Mouse (Mus musculus): ENCODE measurements around the gene Apoc3. TPM values are rescaled to one million over a fixed set of nuclear protein-coding genes. Genes with fewer than 3 reads are reported as not detected.

Gene Apoc3
- polyA plus RNA-seq, 1 experiment, result 47.2 TPM

GRCm38 (mm10) chr9:46241818-46242217 is 6.4 kb upstream of the Apoc3 start:
- Histone ChIP-seq H3K4me3 (replicated peaks; ENCODE audit: control insufficient read depth, low read depth, low read length) (no peak overlapping the region), H3K27ac (ENCODE audit: control insufficient read depth, insufficient read depth, low read depth, low read length, poor library complexity) (no peak overlapping the region), H3K4me1 (ENCODE audit: control insufficient read depth, insufficient read depth, low read length) (no peaks in the 10 kb centered on the region)
- TF ChIP-seq POLR2A (IDR thresholded peaks at IDR 0.05; ENCODE audit: borderline replicate concordance, control insufficient read depth, low read depth, low read length), result no peak
- TF ChIP-seq CTCF (IDR thresholded peaks at IDR 0.05; ENCODE audit: control insufficient read depth, insufficient read depth, low read length), result no peak
- WGBS, result 66% methylated on average over 2 of the region's 2 CpGs

DNA sequence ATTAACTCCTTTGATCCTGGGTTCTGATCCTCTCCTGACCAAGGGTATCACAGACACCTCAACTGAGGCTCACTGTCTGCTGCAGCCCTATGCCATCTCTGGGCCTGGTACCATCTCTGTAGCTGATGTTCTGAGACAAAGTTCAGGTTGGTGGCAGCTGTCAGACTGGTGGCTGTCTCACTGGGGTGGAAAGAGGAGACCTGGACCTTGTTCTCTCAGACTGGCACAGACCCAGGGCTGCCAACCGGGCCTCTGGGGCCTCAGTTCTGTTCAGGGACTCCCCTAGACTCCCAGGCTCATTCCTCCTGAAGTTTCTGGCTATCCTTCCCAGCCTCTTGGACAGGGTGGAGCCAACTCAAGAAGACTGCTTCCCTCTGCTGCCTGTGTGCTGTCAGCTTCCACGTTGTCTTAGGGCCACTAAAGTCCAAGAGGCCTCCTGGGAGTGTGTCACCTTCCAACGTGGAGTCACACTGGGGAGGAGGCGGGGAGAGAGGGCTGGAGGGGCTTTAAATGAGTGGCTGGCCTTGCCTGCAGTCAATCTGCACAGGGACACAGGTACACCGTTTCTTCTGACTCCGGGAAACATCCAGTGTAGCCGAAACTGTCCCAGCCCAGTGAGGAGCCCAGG is 5.2 kb upstream of the Apoc3 start, which contains the start of gene Apoa4:
Gene Apoa4, plus strand, starts transcription at position 171 of the 628 bp plus-strand sequence.
- H3K4me3 ChIP-seq (replicated peaks; ENCODE audit: control insufficient read depth, low read depth, low read length), result no peak within 1 kb of the TSS
- no peak for TF ChIP-seq POLR2A (IDR thresholded peaks at IDR 0.05; ENCODE audit: borderline replicate concordance, control insufficient read depth, low read depth, low read length)
- TF ChIP-seq CTCF (IDR thresholded peaks at IDR 0.05; ENCODE audit: control insufficient read depth, insufficient read depth, low read length), result no peak
- WGBS, result 66% methylated on average over 7 of the region's 7 CpGs
- no peaks in the 10 kb centered on the region for H3K4me1 ChIP-seq (ENCODE audit: control insufficient read depth, insufficient read depth, low read length)
- no peak within 1 kb of the TSS for H3K27ac ChIP-seq (ENCODE audit: control insufficient read depth, insufficient read depth, low read depth, low read length, poor library complexity)

- H3K27ac ChIP-seq (ENCODE audit: control insufficient read depth, insufficient read depth, low read depth, low read length, poor library complexity), result no peak overlapping the region
- TF ChIP-seq POLR2A (IDR thresholded peaks at IDR 0.05; ENCODE audit: borderline replicate concordance, control insufficient read depth, low read depth, low read length), result no peak
- no peak for TF ChIP-seq CTCF (IDR thresholded peaks at IDR 0.05; ENCODE audit: control insufficient read depth, insufficient read depth, low read length)
- WGBS, result 71% methylated on average over 7 of the region's 7 CpGs
- no peak overlapping the region for H3K4me3 ChIP-seq (replicated peaks; ENCODE audit: control insufficient read depth, low read depth, low read length)
- no peaks in the 10 kb centered on the region for H3K4me1 ChIP-seq (ENCODE audit: control insufficient read depth, insufficient read depth, low read length)
Observed at GRCm38 (mm10) chr9:46238850-46239249, 3.4 kb upstream of the Apoc3 start.

DNA sequence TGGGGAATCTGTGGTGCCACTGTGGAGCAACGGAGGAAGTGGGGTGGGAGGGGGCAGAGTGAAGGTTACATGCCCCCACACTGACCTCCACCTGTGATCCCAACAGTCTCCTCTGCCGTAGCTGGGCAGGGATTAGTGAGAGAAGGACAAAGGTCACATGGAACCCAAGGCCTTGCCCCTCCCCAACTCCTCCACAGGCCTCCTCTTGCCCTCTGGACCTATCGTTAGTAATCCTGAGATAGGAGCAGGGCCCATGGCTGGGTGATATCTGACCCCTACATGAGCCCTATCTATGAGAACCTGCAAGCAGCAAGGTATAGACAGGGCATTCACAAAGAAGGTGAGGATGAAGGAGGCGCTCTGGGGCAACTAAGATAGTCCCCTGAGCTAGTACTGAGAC is 213 bp upstream of the Apoc3 start:
- Histone ChIP-seq H3K4me1 (ENCODE audit: control insufficient read depth, insufficient read depth, low read length) (no peaks in the 10 kb centered on the region), H3K27ac (ENCODE audit: control insufficient read depth, insufficient read depth, low read depth, low read length, poor library complexity) (no peak overlapping the region), H3K4me3 (replicated peaks; ENCODE audit: control insufficient read depth, low read depth, low read length) (no peak overlapping the region)
- TF ChIP-seq POLR2A (IDR thresholded peaks at IDR 0.05; ENCODE audit: borderline replicate concordance, control insufficient read depth, low read depth, low read length) (no peak), CTCF (IDR thresholded peaks at IDR 0.05; ENCODE audit: control insufficient read depth, insufficient read depth, low read length) (no peak)
- 69% methylated on average over 4 of the region's 4 CpGs for WGBS

DNA sequence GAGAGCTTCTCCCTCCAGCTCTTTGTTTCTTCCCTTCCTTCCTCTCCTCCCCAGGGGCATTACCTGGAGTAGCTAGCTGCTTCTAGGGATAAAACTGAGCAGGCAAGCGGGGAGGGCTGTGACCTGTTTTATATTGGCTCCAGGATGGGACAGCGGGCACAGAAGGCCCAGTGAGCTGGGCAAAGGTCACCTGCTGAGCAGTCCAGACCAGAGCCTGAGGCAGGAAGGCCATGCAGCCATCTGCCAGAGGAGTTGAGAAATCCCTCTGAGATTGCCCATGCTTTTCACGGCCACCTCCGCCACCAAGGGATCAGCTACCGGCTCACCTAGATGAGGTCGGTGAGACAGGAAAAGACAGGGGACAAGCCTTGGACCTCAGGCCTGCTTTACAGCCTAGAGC is 240 bp downstream of the Apoc3 start:
- WGBS, result 72% methylated on average over 6 of the region's 6 CpGs
- Histone ChIP-seq H3K4me1 (ENCODE audit: control insufficient read depth, insufficient read depth, low read length) (no peaks in the 10 kb centered on the region), H3K4me3 (replicated peaks; ENCODE audit: control insufficient read depth, low read depth, low read length) (no peak overlapping the region), H3K27ac (ENCODE audit: control insufficient read depth, insufficient read depth, low read depth, low read length, poor library complexity) (no peak overlapping the region)
- TF ChIP-seq POLR2A (IDR thresholded peaks at IDR 0.05; ENCODE audit: borderline replicate concordance, control insufficient read depth, low read depth, low read length) (no peak), CTCF (IDR thresholded peaks at IDR 0.05; ENCODE audit: control insufficient read depth, insufficient read depth, low read length) (no peak)

- H3K4me1 ChIP-seq (ENCODE audit: control insufficient read depth, insufficient read depth, low read length), result no peaks in the 10 kb centered on the region; the same call in 1 of the 2 replicates
- TF ChIP-seq CTCF (IDR thresholded peaks at IDR 0.05; ENCODE audit: control insufficient read depth, insufficient read depth, low read length), result no peak
- no peak for TF ChIP-seq POLR2A (IDR thresholded peaks at IDR 0.05; ENCODE audit: borderline replicate concordance, control insufficient read depth, low read depth, low read length)
- WGBS, result 43% methylated on average over 13 of the region's 13 CpGs
- H3K4me3 ChIP-seq (replicated peaks; ENCODE audit: control insufficient read depth, low read depth, low read length), result no peak overlapping the region
- no peak overlapping the region for H3K27ac ChIP-seq (ENCODE audit: control insufficient read depth, insufficient read depth, low read depth, low read length, poor library complexity)
Observed at GRCm38 (mm10) chr9:46230450-46230975, 4.9 kb downstream of the Apoc3 start.

DNA sequence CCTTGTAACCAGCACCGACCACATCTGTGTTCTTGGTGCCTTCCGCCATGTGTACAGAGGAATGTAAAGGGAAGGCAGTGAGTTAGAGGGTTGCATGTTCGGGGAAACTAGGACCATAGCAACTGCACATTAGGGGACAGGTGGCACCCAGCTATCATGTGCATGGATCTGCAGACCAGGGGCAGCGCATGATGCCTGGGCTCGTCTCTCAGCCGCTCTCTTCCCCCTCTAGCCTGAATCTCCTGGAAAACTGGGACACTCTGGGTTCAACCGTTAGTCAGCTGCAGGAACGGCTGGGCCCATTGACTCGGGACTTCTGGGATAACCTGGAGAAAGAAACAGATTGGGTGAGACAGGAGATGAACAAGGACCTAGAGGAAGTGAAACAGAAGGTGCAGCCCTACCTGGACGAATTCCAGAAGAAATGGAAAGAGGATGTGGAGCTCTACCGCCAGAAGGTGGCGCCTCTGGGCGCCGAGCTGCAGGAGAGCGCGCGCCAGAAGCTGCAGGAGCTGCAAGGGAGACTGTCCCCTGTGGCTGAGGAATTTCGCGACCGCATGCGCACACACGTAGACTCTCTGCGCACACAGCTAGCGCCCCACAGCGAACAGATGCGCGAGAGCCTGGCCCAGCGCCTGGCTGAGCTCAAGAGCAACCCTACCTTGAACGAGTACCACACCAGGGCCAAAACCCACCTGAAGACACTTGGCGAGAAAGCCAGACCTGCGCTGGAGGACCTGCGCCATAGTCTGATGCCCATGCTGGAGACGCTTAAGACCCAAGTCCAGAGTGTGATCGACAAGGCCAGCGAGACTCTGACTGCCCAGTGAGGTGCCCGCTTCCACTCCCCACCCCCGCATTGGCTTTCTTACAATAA is 5.6 kb downstream of the Apoc3 start:
- TF ChIP-seq CTCF (IDR thresholded peaks at IDR 0.05; ENCODE audit: control insufficient read depth, insufficient read depth, low read length) (peak; percentile 58), POLR2A (IDR thresholded peaks at IDR 0.05; ENCODE audit: borderline replicate concordance, control insufficient read depth, low read depth, low read length) (no peak)
- Histone ChIP-seq H3K4me3 (replicated peaks; ENCODE audit: control insufficient read depth, low read depth, low read length) (no peak overlapping the region), H3K4me1 (ENCODE audit: control insufficient read depth, insufficient read depth, low read length) (no peaks in the 10 kb centered on the region; the same call in 1 of the 2 replicates), H3K27ac (ENCODE audit: control insufficient read depth, insufficient read depth, low read depth, low read length, poor library complexity) (no peak overlapping the region)
- WGBS, result 19% methylated on average over 37 of the region's 37 CpGs

- 71% methylated on average over 9 of the region's 9 CpGs for WGBS
- Histone ChIP-seq H3K4me3 (replicated peaks; ENCODE audit: control insufficient read depth, low read depth, low read length) (no peak within 1 kb of the TSS), H3K4me1 (ENCODE audit: control insufficient read depth, insufficient read depth, low read length) (no peaks in the 10 kb centered on the region; the same call in 1 of the 2 replicates), H3K27ac (ENCODE audit: control insufficient read depth, insufficient read depth, low read depth, low read length, poor library complexity) (no peak within 1 kb of the TSS)
- TF ChIP-seq CTCF (IDR thresholded peaks at IDR 0.05; ENCODE audit: control insufficient read depth, insufficient read depth, low read length), result no peak
- no peak for TF ChIP-seq POLR2A (IDR thresholded peaks at IDR 0.05; ENCODE audit: borderline replicate concordance, control insufficient read depth, low read depth, low read length)
Observed at GRCm38 (mm10) chr9:46228491-46228890, 6.9 kb downstream of the Apoc3 start, which contains the start of gene Apoa1. Gene Apoa1 (plus strand): TSS chr9:46228580.
